Mouse (Mus musculus) layer of hippocampus, adult 11-12 months (tissue): Measurements from ENCODE around the gene Efna1.
A peak's percentile ranks its signal among the peaks of the same experiment; 100 is the strongest.

Experiments
- DNase-seq: peaks from one replicate; pipeline ENCODE4 v3.0.0; 2022; ENCODE audit warnings: low spot score

The Efna1 gene

DNA sequence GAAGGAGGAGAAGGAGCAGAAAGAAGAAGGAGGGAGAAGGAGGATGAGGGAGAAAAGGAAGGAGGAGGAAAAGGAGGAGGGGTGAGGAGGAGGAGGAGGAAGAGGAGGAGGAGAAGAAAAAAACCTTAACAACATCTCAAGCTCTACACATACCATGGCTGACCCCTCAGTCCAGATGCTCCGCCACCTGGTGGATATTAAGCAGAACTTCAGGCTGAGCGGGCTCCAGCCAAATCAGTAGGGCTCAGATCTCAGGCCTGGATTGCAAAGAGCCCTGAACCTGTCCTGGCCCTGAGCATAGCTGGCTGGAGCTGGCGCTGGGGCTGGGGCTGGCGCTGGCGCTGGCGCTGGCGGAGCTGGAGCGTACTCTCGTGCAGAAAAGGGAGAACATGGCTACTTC, 27.1 kb upstream of the Efna1 start:
- DNase-seq = peak; percentile 66

- DNase-seq = no peak
Observed at GRCm38 (mm10) chr3:89305551-89306325, 24.8 kb upstream of the Efna1 start.

GRCm38 (mm10) chr3:89305105-89305504, 24.2 kb upstream of the Efna1 start:
- DNase-seq = no peak

DNA sequence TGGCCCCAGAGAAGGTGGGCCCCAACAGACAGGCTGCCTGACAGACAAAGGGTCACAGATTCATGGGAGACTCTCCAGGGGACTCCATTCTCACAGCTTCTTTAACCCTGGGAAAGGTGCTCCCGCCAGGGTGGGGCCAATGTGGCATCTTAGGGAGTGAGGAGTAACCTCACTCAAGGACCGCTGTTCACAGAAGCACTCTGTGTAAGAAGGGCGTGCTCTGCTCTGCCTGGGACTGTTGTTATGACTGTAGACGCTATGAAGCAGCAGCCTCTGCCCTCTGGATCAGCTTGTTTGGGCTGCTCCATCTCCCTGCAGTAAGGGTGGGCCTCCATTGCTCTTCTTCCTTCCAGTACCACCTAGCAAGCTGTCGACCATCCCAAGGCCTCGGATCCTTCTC, 23.5 kb upstream of the Efna1 start:
- DNase-seq = no peak

- DNase-seq = no peak
Observed at GRCm38 (mm10) chr3:89300514-89300913, 19.6 kb upstream of the Efna1 start.

DNA sequence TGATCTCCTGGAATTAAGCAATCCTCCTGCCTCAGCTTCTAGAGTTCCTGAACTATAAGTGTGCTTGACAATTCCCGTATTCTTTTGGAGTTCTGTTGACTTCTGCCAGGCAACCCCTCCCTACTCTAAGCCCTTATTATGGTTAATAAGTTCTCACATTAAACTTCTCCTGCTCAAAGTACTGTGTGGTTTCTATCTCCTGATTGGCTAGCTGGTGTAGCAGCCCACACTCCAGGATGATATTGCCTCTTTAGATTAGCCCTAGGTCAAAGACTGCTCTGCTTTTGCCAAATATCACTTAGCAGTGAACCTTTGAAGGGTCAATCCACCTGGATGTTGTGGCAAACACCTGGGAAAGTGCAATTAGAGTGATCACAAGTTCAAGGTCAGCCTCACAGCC, 19.1 kb upstream of the Efna1 start:
- DNase-seq = no peak

DNA sequence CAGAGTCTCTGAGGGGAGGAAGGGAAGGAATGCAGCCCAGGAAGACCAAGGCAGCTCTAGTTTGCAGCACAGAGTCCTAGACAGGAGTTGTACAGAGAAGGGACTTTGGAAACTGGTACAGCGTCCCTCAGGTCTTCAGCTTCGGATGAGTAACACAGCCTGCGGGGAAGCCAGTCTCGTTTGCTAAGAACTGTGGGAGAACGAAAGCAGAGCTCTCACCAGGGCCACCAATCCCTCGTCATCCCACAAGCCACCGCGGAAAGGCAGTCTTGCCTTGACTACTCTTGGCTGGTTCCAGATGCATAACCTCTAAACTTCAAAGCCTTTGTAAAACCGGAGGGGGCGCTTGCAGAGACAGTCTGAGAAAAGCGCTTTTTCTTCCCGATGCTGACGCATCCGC, 18.6 kb upstream of the Efna1 start:
- DNase-seq = no peak

DNA sequence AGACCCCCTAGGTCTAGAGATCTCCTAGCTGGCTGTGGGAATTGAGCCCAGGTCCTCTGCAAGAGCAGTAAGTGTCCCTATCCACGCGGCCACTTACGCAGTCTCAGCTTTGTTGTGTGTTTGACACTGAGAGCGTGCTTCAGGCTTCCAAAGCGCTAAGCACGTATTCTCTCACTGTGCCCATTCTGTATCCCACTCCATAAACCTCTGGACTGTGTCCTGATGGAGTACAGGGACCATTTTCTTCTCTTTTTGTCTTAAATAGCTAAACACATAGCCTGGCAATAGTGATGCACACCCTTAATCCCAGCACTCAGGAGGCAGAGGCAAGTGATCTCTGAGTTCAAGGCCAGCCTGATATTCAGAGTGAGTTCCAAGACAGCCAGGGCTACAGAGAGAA, 18.0 kb upstream of the Efna1 start:
- no peak for DNase-seq

- DNase-seq = no peak
Observed at GRCm38 (mm10) chr3:89296761-89297396, 15.9 kb upstream of the Efna1 start.

- no peak for DNase-seq
Observed at GRCm38 (mm10) chr3:89295685-89296230, 14.8 kb upstream of the Efna1 start.

DNA sequence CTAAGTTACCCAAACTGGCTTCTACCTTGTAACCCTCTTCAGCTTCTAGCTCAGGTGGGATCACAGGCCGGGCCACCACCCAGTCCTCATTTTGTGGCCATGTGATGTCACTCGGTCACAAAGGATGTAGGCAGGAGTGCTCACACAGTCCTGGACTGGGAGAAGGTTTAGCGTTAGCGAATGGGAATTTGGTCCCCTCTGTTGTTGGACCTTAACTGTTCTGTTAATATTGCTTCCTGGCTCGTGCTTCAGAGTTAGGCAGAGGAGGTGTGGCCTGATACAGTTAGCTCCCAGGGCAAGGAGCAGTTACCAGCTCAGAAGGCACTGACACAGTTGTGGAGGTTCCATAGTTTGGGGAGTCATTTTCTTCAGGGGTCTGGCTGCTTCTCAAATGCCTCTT, 13.3 kb upstream of the Efna1 start:
- no peak for DNase-seq

DNA sequence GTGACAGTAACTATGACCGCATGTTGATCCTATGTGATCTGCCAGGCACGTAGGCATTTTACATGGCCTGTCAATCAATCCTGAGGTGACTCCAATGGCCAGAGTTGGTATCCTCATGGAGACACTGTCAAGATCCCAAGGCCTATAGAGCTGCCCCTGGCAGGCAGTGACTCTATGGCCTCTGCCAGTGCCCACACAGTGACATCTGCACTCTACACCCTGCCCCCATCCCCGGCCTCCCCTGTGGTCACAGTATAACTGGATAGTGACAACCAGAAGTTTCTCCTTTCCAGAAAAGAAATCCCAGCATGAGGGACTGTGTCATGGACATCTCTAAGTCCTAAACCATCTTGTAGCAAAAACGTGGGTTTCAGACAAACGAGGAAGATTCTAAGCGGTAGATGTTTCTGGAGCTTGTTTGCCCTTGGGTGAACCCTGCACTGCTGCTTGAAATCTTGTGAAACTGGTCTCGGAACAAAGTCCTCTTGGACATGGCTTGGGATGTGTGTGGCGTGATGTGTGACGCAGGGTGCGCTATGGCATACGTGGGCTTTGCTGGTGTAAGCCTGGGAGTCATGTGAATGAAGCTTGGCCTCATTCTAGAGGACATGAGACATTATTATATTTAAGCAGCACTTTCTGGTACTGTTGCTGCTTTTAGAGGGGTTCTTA, 12.4 kb upstream of the Efna1 start:
- no peak for DNase-seq

GRCm38 (mm10) chr3:89292303-89292702, 11.4 kb upstream of the Efna1 start:
- DNase-seq = no peak

- no peak for DNase-seq
Observed at GRCm38 (mm10) chr3:89291874-89292273, 10.9 kb upstream of the Efna1 start.

GRCm38 (mm10) chr3:89288503-89288928, 7.6 kb upstream of the Efna1 start:
- no peak for DNase-seq

- no peak for DNase-seq
Observed at GRCm38 (mm10) chr3:89287286-89287685, 6.3 kb upstream of the Efna1 start.

GRCm38 (mm10) chr3:89285526-89285925, 4.6 kb upstream of the Efna1 start:
- no peak for DNase-seq

DNA sequence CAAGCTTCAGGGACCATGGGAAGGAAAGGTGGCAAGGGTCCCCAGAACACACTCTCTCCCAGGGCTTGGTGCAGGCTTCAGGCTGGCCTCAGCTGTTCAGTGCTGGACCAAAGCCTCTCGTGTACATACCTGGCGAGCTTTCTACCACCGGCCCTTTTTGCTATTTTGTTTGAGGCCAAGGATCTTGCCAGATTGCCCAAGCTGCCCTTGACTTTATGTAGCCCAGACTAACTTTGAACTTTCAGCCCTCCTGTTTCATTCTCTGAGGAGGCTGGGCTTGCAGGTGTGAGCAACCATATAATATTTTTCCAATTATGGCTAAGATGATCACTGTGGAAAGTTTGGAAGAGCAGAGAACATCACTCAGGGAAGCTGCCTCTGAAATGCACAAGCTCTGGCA, 3.3 kb upstream of the Efna1 start:
- DNase-seq = no peak

DNA sequence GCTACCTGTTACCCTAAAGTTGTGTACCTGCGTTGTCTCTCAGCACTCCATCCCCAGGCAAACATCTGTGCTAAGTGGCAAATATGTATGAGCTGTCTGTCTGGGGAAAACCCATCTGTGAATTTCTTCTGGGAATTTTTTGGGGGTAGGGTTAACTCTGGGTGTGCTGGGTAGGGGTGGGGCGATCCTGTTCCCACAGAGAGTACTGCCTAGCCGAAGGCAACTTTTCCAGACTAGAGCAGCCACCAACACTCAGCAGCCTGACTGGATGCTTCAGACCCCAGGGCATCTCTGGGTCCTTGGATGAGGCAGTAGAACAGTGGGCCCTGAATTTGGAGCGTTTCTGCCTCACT, 1.3 kb upstream of the Efna1 start:
- DNase-seq = no peak

DNA sequence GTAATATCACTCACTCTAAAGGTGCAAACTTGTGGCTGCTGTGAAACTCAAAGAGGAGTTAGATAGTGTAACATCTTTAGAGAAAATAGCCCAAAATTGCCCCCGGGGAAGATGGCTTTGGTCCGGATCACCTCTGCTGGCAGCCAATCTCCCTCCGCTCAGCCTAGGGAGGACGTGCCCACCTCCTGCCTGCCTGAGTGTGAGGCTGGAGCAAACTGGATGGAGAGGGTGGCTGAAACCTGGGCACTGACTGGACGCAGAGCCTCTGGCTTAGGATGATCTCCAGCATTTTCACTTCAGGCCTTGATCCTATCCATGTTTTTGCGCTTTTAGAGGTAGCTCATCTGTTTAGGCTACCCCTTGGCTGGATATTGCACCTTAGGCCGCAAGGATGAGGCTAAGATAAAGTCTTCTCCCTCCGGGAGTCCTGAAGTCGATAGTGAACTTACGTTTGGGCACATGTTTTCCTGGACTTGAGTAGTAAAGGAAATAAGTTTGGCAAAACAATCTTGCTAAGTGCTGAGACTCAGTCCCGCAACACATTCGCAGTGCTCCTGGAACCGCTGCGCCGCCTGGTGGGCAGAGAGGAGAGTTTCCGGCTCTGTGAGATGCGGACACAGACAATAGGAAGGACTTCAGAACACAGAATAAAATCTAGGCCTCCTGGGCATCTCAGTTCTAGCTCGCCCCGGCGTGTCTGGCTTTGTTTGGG, 793 bp upstream of the Efna1 start:
- peak; percentile 81 for DNase-seq

- DNase-seq = peak; percentile 76
Observed at GRCm38 (mm10) chr3:89280050-89280605, 814 bp downstream of the Efna1 start.
